Mouse (Mus musculus) bone marrow macrophage, adult 2 months (primary cell): ENCODE data around the gene Tubb4b. TPM values are rescaled to one million over a fixed set of nuclear protein-coding genes. Genes with fewer than 3 reads are reported as not detected.

Experiments
- H3K27ac ChIP-seq: 2 replicates; pipeline ENCODE4 v1.5.1; 2012; ENCODE audit warnings: low read depth, low read length; ENCODE audit not compliant: insufficient read depth
- H3K4me1 ChIP-seq: 2 replicates; pipeline ENCODE4 v1.6.1; 2012; ENCODE audit warnings: low read length; ENCODE audit not compliant: control insufficient read depth, insufficient read depth
- H3K4me3 ChIP-seq: 2 replicates; pipeline ENCODE4 v1.5.1; 2012; ENCODE audit warnings: mild to moderate bottlenecking, low read length, moderate library complexity; ENCODE audit not compliant: insufficient read depth
- CTCF ChIP-seq: IDR thresholded peaks from 2 replicates; pipeline ENCODE4 v1.5.1; 2012; ENCODE audit warnings: low read depth, mild to moderate bottlenecking, low read length, moderate library complexity
- POLR2A ChIP-seq: IDR thresholded peaks from 2 replicates; pipeline ENCODE4 v1.6.1; 2012; ENCODE audit warnings: mild to moderate bottlenecking, low read depth, low read length, borderline replicate concordance
- polyA plus RNA-seq: library from polyadenylated mRNA; stranded (reverse); fragments of >200 nt; gene quantifications from 2 replicates; pipeline ENCODE4 v1.2.4, GENCODE M21; 2012; ENCODE audit not compliant: missing spikeins, insufficient read depth, insufficient read length

Tubb4b gene
- polyA plus RNA-seq, 1 experiment: 135 TPM

DNA sequence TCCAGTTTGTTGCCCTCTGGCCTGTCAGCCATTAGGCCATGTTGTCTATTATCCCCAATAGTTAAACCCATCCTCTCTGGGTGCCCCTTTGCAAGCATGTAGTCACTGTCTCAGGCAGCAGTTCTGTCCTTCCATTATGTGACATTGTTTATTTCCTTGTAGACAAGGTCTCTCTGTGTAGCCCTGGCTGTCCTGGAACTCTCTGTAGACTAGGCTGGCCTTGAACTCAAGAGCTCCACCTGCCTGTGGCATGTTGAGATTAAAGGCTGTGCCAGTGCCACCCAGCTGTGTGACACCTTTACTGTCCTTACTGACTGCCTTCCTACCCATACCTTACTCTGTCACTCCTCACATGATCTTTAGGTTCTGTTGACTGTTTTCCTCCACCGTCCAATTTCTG is 27.8 kb upstream of the Tubb4b start:
- no peak for TF ChIP-seq CTCF
- TF ChIP-seq POLR2A: no peak

GRCm38 (mm10) chr2:25246183-25247072 is 21.9 kb upstream of the Tubb4b start, which contains the start of gene AL732309.1:
Gene AL732309.1 (minus strand): TSS chr2:25246863.
- Histone ChIP-seq H3K27ac (no peak within 1 kb of the TSS), H3K4me3 (no peak within 1 kb of the TSS), H3K4me1 (peaks cover 2% of the 10 kb centered on the region; the same call in 1 of the 2 replicates)
- TF ChIP-seq CTCF (no peak), POLR2A (no peak)

More for the DNA sequence above, 27.8 kb upstream of the Tubb4b start:
- Histone ChIP-seq H3K27ac (no peak overlapping the region), H3K4me1 (peaks cover 7% of the 10 kb centered on the region), H3K4me3 (no peak overlapping the region)

DNA sequence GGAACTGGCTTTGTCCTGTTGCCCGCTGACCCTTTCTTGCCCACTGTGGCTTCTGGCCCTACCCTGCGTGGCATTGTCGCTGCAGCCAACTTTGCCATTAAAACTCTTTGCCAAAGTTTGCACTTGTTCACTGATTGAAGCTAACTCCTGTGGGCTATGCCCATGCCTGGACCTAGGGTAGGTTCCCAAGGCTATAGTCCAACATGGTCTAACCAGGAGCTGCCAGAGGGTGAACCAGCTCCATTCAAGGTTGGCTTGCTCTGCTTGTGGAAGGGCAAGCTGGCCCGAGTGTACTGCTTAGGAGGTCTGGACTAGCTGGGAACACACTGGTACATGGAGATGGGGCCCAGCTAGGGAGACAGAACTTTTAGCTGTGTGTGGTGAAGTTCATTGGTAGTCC is 19.6 kb upstream of the Tubb4b start:
- peaks cover 13% of the 10 kb centered on the region; the same call in 1 of the 2 replicates for H3K4me1 ChIP-seq
- no peak overlapping the region for H3K4me3 ChIP-seq
- TF ChIP-seq CTCF (no peak), POLR2A (no peak)
- no peak overlapping the region for H3K27ac ChIP-seq

GRCm38 (mm10) chr2:25243342-25243741 is 18.8 kb upstream of the Tubb4b start:
- TF ChIP-seq CTCF: no peak
- TF ChIP-seq POLR2A: no peak
- H3K27ac ChIP-seq: no peak overlapping the region
- H3K4me3 ChIP-seq: no peak overlapping the region
- peaks cover 13% of the 10 kb centered on the region; the same call in 1 of the 2 replicates for H3K4me1 ChIP-seq

DNA sequence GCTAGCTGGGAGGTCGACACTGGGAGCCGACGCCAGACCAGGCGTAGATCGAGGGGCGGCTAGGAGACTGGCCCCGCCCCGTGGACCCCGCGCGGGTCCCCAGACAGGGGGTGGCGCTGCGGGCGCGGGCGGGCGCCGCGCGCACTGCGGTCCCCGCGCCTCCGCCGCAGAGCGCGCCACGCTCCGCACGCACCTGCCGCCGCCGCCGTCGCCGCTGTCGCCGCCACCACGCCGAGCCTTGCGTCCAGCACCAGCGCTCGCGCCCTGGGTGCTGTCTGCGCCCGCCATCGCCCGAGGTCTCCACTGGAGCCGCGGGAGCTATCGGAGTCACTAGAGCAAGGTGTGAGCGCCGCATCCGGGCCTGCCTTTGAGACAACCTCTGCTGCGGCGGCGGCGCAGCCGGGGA is 17.6 kb upstream of the Tubb4b start, which contains the start of the genes Rnf208 and Cysrt1:
Gene Rnf208, plus strand, starts transcription at position 155 of the 406 bp plus-strand sequence.
Gene Cysrt1, minus strand, starts transcription at position 352 of the 406 bp plus-strand sequence.
- Histone ChIP-seq H3K27ac (no peak within 1 kb of the TSS), H3K4me1 (peaks cover 13% of the 10 kb centered on the region; the same call in 1 of the 2 replicates), H3K4me3 (peak within 1 kb of the TSS; percentile 43)
- TF ChIP-seq CTCF: no peak
- TF ChIP-seq POLR2A: no peak

GRCm38 (mm10) chr2:25241438-25241775 is 16.9 kb upstream of the Tubb4b start:
- Histone ChIP-seq H3K4me3 (peak overlapping the region; percentile 43), H3K4me1 (peaks cover 13% of the 10 kb centered on the region; the same call in 1 of the 2 replicates), H3K27ac (no peak overlapping the region)
- TF ChIP-seq CTCF (no peak), POLR2A (no peak)

GRCm38 (mm10) chr2:25240723-25241437 is 16.4 kb upstream of the Tubb4b start:
- Histone ChIP-seq H3K27ac (no peak overlapping the region), H3K4me1 (peaks cover 13% of the 10 kb centered on the region; the same call in 1 of the 2 replicates), H3K4me3 (peak overlapping the region; percentile 43)
- TF ChIP-seq POLR2A (no peak), CTCF (no peak)

DNA sequence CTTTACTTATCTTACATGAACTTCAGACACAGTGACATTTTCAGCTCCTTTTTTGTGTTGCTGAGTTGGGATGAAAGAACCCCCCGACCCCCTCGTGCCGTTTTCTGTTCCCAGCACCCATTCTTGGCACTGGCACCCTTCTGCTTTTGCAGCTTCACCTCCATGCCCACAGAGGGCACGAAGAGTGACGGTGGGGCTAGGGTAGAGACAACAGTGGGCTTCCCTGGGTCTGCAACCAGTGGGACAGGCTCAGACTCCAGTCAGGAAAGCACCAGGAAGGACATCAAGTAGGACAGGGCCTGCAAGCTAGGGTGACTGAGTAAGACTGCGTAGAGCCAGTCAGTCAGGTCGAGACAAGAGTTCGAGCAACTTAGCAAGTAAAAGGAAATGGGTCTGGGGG is 15.8 kb upstream of the Tubb4b start:
- H3K4me3 ChIP-seq: peak overlapping the region; percentile 43

GRCm38 (mm10) chr2:25239766-25240165 is 15.3 kb upstream of the Tubb4b start:
- TF ChIP-seq CTCF (0 out of 2 replicates have a peak, but pooled peaks have one; percentile 12), POLR2A (no peak)
- Histone ChIP-seq H3K4me3 (no peak overlapping the region), H3K27ac (no peak overlapping the region), H3K4me1 (peaks cover 13% of the 10 kb centered on the region; the same call in 1 of the 2 replicates)

More for the DNA sequence above, 15.8 kb upstream of the Tubb4b start:
- TF ChIP-seq CTCF (no peak), POLR2A (no peak)
- Histone ChIP-seq H3K4me1 (peaks cover 13% of the 10 kb centered on the region; the same call in 1 of the 2 replicates), H3K27ac (no peak overlapping the region)
